Mouse (Mus musculus) CH12.LX (cell line): ENCODE measurements at regions not wholly inside any gene's neighbourhood (a gene's known extent, or its start where the extent isn't known, plus 50 kb on each side); places are given as distances from the start of the nearest gene placed in this dataset.

Experiments used
- DNase-seq: peaks from one replicate; pipeline ENCODE4 v3.0.0-alpha.2; 2013; ENCODE audit errors: extremely low read depth
- H3K27ac ChIP-seq: 2 replicates; pipeline ENCODE4 v1.5.1; 2012; ENCODE audit warnings: low read depth, mild to moderate bottlenecking, control low read depth, moderate library complexity; ENCODE audit not compliant: insufficient read depth
- H3K27me3 ChIP-seq: replicated peaks from 2 replicates; pipeline ENCODE3; 2012; ENCODE audit warnings: inconsistent platforms
- H3K36me3 ChIP-seq, 2 experiments: replicated peaks in 1 of 2; 2 replicates each; pipeline versions ENCODE3 to v1.6.1; 2012; ENCODE audit warnings: inconsistent platforms in 1 of 2, low read length in 1 of 2, mild to moderate bottlenecking in 1 of 2, mixed read lengths in 1 of 2, moderate library complexity in 1 of 2; ENCODE audit not compliant: control insufficient read depth in 1 of 2, insufficient read depth in 1 of 2
- H3K4me1 ChIP-seq, 2 experiments: 2 replicates each; pipeline ENCODE4 v1.6.1; 2012; ENCODE audit warnings: inconsistent platforms in 1 of 2, moderate library complexity in 1 of 2; ENCODE audit not compliant: insufficient read depth in 2 of 2, control insufficient read depth in 1 of 2
- H3K4me2 ChIP-seq: 2 replicates; pipeline ENCODE4 v1.6.1; 2012; ENCODE audit warnings: low read depth, mild to moderate bottlenecking, control low read depth; ENCODE audit not compliant: poor library complexity, insufficient read depth, severe bottlenecking
- H3K4me3 ChIP-seq, 3 experiments: fragments of 150-350 bp in 1 of 3; sonication (generic) in 1 of 3; replicated peaks in 1 of 3; 2 replicates each; pipeline versions ENCODE3 to v1.5.1; 2011 to 2012; ENCODE audit warnings: low read depth in 2 of 3, low read length in 2 of 3, mild to moderate bottlenecking in 2 of 3, moderate library complexity in 2 of 3, control low read depth in 1 of 3, improper control_type of control experiment in 1 of 3, inconsistent platforms in 1 of 3, mixed read lengths in 1 of 3; ENCODE audit not compliant: poor library complexity in 1 of 3
- H3K79me2 ChIP-seq: replicated peaks from 2 replicates; pipeline ENCODE4 v1.6.1; 2012; ENCODE audit warnings: mild to moderate bottlenecking, moderate library complexity; ENCODE audit not compliant: control insufficient read depth, poor library complexity, insufficient read depth, severe bottlenecking; ENCODE audit errors: extremely low read depth
- H3K9ac ChIP-seq: 2 replicates; pipeline ENCODE4 v1.6.1; 2012; ENCODE audit warnings: low read depth, mild to moderate bottlenecking, control low read depth, moderate library complexity; ENCODE audit not compliant: insufficient read depth
- H3K9me3 ChIP-seq: replicated peaks from 2 replicates; pipeline ENCODE3; 2012; ENCODE audit warnings: low read length, inconsistent platforms, mixed read lengths
- BHLHE40 ChIP-seq: IDR thresholded peaks from 2 replicates; pipeline ENCODE4 v1.6.1; 2011; ENCODE audit warnings: mild to moderate bottlenecking, low read depth, low read length, improper control_type of control experiment
- CTCF ChIP-seq, 2 experiments: IDR thresholded peaks in 1 of 2; conservative IDR thresholded peaks in 1 of 2; 2 replicates each; pipeline ENCODE4 v1.5.1; 2011 to 2012; ENCODE audit warnings: low read depth in 2 of 2, low read length in 2 of 2, improper control_type of control experiment in 1 of 2, inconsistent platforms in 1 of 2, mild to moderate bottlenecking in 1 of 2, moderate library complexity in 1 of 2
- ELF1 ChIP-seq: IDR thresholded peaks from 2 replicates; pipeline ENCODE4 v1.6.1; 2014; ENCODE audit warnings: low read depth, mild to moderate bottlenecking, inconsistent platforms, low read length, improper control_type of control experiment
- ETS1 ChIP-seq: conservative IDR thresholded peaks from 2 replicates; pipeline ENCODE4 v1.6.1; 2012; ENCODE audit warnings: low read depth, mild to moderate bottlenecking, inconsistent platforms, low read length, improper control_type of control experiment, moderate library complexity
- GABPA ChIP-seq: IDR thresholded peaks from 2 replicates; pipeline ENCODE4 v1.6.1; 2012; ENCODE audit warnings: low read depth, low read length, improper control_type of control experiment, inconsistent platforms; ENCODE audit not compliant: insufficient replicate concordance
- IRF4 ChIP-seq: IDR thresholded peaks from 2 replicates; pipeline ENCODE4 v1.6.1; 2014; ENCODE audit warnings: low read depth, mild to moderate bottlenecking, inconsistent platforms, low read length, improper control_type of control experiment
- JUN ChIP-seq: IDR thresholded peaks from 2 replicates; pipeline ENCODE4 v1.6.1; 2011; ENCODE audit warnings: low read depth, mild to moderate bottlenecking, low read length, improper control_type of control experiment, moderate library complexity; ENCODE audit not compliant: insufficient read depth
- MAX ChIP-seq: IDR thresholded peaks from 2 replicates; pipeline ENCODE4 v1.6.1; 2011; ENCODE audit warnings: low read length, improper control_type of control experiment
- MAZ ChIP-seq: IDR thresholded peaks from 2 replicates; pipeline ENCODE4 v1.6.1; 2012; ENCODE audit warnings: low read depth, mild to moderate bottlenecking, inconsistent platforms, low read length, improper control_type of control experiment, moderate library complexity
- MEF2A ChIP-seq: IDR thresholded peaks from 2 replicates; pipeline ENCODE4 v1.6.1; 2014; ENCODE audit warnings: low read depth, mild to moderate bottlenecking, inconsistent platforms, low read length, improper control_type of control experiment, borderline replicate concordance
- MXI1 ChIP-seq: IDR thresholded peaks from 2 replicates; pipeline ENCODE4 v1.6.1; 2011; ENCODE audit warnings: mild to moderate bottlenecking, low read depth, low read length, improper control_type of control experiment
- NELFE ChIP-seq: IDR thresholded peaks from 2 replicates; pipeline ENCODE4 v1.6.1; 2011; ENCODE audit warnings: low read depth, low read length, improper control_type of control experiment
- PAX5 ChIP-seq: IDR thresholded peaks from 2 replicates; pipeline ENCODE4 v1.6.1; 2012; ENCODE audit warnings: low read length, inconsistent platforms, mixed read lengths
- POLR2A ChIP-seq: IDR thresholded peaks from 2 replicates; pipeline ENCODE4 v1.6.1; 2011; ENCODE audit warnings: low read depth, mild to moderate bottlenecking, improper control_type of control experiment, low read length
- POLR2AphosphoS2 ChIP-seq: IDR thresholded peaks from 2 replicates; pipeline ENCODE4 v1.6.1; 2011; ENCODE audit warnings: low read depth, low read length, improper control_type of control experiment
- RAD21 ChIP-seq: IDR thresholded peaks from 2 replicates; pipeline ENCODE4 v1.6.1; 2011; ENCODE audit warnings: low read depth, mild to moderate bottlenecking, low read length, improper control_type of control experiment, moderate library complexity
- RCOR1 ChIP-seq: conservative IDR thresholded peaks from 2 replicates; pipeline ENCODE4 v1.6.1; 2012; ENCODE audit warnings: low read depth, mild to moderate bottlenecking, inconsistent platforms, low read length, improper control_type of control experiment
- SMC3 ChIP-seq: IDR thresholded peaks from 2 replicates; pipeline ENCODE4 v1.6.1; 2011; ENCODE audit warnings: low read depth, low read length, improper control_type of control experiment
- TCF12 ChIP-seq: IDR thresholded peaks from 2 replicates; pipeline ENCODE4 v1.6.1; 2014; ENCODE audit warnings: low read depth, mild to moderate bottlenecking, inconsistent platforms, low read length, improper control_type of control experiment
- USF1 ChIP-seq: IDR thresholded peaks from 2 replicates; pipeline ENCODE4 v1.6.1; 2014; ENCODE audit warnings: low read depth, mild to moderate bottlenecking, inconsistent platforms, low read length, improper control_type of control experiment
- USF2 ChIP-seq: conservative IDR thresholded peaks from 2 replicates; pipeline ENCODE4 v1.6.1; 2011; ENCODE audit warnings: low read depth, low read length, improper control_type of control experiment
- dilution Hi-C: fragments of 300-500 bp; cut with MboI; formaldehyde crosslinking; loops from 2 replicates; pipeline ENCODE4 v1.14.3; 2020; ENCODE audit warnings: low sequenced_read_pairs; ENCODE audit not compliant: extremely low pct_unique_long_range_greater_than_20kb, extremely low pct_ligation_motif_present
- in situ Hi-C: fragments of 300-500 bp; cut with MboI; formaldehyde crosslinking; loops from 3 replicates; pipeline ENCODE4 v1.14.3; 2019; ENCODE audit warnings: low sequenced_read_pairs, low pct_ligation_motif_present, low pct_unique_long_range_greater_than_20kb, mixed read lengths

GRCm38 (mm10) chr12:112378482-112379243 is 110.6 kb upstream of the A530016L24Rik start:
- Histone ChIP-seq H3K9me3 (no peaks in the 10 kb centered on the region), H3K27ac (no peak overlapping the region), H3K4me2 (no peak overlapping the region), H3K4me3 (no peak overlapping the region), H3K79me2 (no peaks in the 10 kb centered on the region), H3K4me1 (no peaks in the 10 kb centered on the region), H3K36me3 (no peaks in the 10 kb centered on the region), H3K9ac (no peak overlapping the region), H3K27me3 (peaks cover 96% of the 10 kb centered on the region)
- dilution Hi-C loops, result no loop called here
- no peak for TF ChIP-seq MEF2A
- no peak for TF ChIP-seq ETS1
- TF ChIP-seq USF1, result no peak
- no peak for TF ChIP-seq PAX5
- TF ChIP-seq RAD21, result no peak
- no peak for TF ChIP-seq USF2
- TF ChIP-seq RCOR1, result no peak
- TF ChIP-seq BHLHE40, result no peak
- TF ChIP-seq POLR2AphosphoS2, result no peak
- no peak for TF ChIP-seq TCF12
- no peak for TF ChIP-seq MXI1
- TF ChIP-seq JUN, result no peak
- in situ Hi-C loops, result no loop called here
- DNase-seq, result no peak

- Histone ChIP-seq H3K79me2 (no peaks in the 10 kb centered on the region), H3K9me3 (peaks cover 6% of the 10 kb centered on the region), H3K27ac (no peak overlapping the region), H3K27me3 (peaks cover 82% of the 10 kb centered on the region), H3K4me1 (no peaks in the 10 kb centered on the region)
- peak; percentile 16 for DNase-seq
- TF ChIP-seq MXI1 (no peak), SMC3 (peak; percentile 68), CTCF (conservative IDR thresholded peaks at IDR 0.05 in 1 of 2, IDR thresholded peaks at IDR 0.05 in 1 of 2; ENCODE audit: low read depth in 2 of 2, low read length in 2 of 2) (peak in 1 of 2 experiments; percentile 64; a peak in 2 of 4 replicates), IRF4 (no peak), ELF1 (no peak), POLR2A (no peak), RAD21 (peak; percentile 29), ETS1 (no peak), MAZ (no peak), GABPA (no peak), NELFE (no peak), MAX (no peak)
- TF ChIP-seq, all 38 proteins: peak for 3
- Histone ChIP-seq H3K9ac (no peak overlapping the region), H3K4me2 (no peak overlapping the region), H3K4me3 (no peak overlapping the region), H3K36me3 (no peaks in the 10 kb centered on the region)
- dilution Hi-C loops, result no loop called here
- in situ Hi-C loops, result no loop called here
These were observed 101.4 kb upstream of the A530016L24Rik start for GRCm38 (mm10) chr12:112387836-112388235.
